Mouse (Mus musculus) neural tube, embryonic 11.5 days (tissue): ENCODE measurements at regions not wholly inside any gene's neighbourhood (a gene's known extent, or its start where the extent isn't known, plus 50 kb on each side); places are given as distances from the start of the nearest gene placed in this dataset.

Experiments
- ATAC-seq: fragments of 200-750 bp; cut with Nextera tagmentation; 2 replicates; pipeline ENCODE4 v1.8.0; 2017; ENCODE audit warnings: moderate number of reproducible peaks, mild to moderate bottlenecking, moderate TSS enrichment, moderate library complexity; ENCODE audit not compliant: insufficient read depth, low FRiP score, low TSS enrichment
- DNase-seq: peaks from one replicate; pipeline ENCODE4 v3.0.0-alpha.2; 2015; ENCODE audit warnings: low spot score
- H3K27ac ChIP-seq: fragments of 300-500 bp; sonication (generic); 2 replicates; pipeline ENCODE4 v1.5.1; 2014; ENCODE audit warnings: low read depth, mild to moderate bottlenecking, low read length
- H3K27me3 ChIP-seq: fragments of 300-500 bp; sonication (generic); 2 replicates; pipeline ENCODE4 v1.6.1; 2014; ENCODE audit warnings: mild to moderate bottlenecking, low read length, mixed read lengths; ENCODE audit not compliant: control insufficient read depth, insufficient read depth
- H3K36me3 ChIP-seq: fragments of 300-500 bp; sonication (generic); 2 replicates; pipeline ENCODE4 v1.6.1; 2014; ENCODE audit warnings: mild to moderate bottlenecking, low read length, moderate library complexity, mixed read lengths; ENCODE audit not compliant: control insufficient read depth, insufficient read depth
- H3K4me1 ChIP-seq: fragments of 300-500 bp; sonication (generic); 2 replicates; pipeline ENCODE4 v1.6.1; 2014; ENCODE audit warnings: low read length, mixed read lengths; ENCODE audit not compliant: control insufficient read depth, insufficient read depth
- H3K4me2 ChIP-seq: fragments of 300-500 bp; sonication (generic); 2 replicates; pipeline ENCODE4 v1.6.1; 2014; ENCODE audit warnings: low read depth, mild to moderate bottlenecking, moderate library complexity
- H3K4me3 ChIP-seq: fragments of 300-500 bp; sonication (generic); 2 replicates; pipeline ENCODE4 v1.5.1; 2014; ENCODE audit warnings: low read depth, low read length
- H3K9ac ChIP-seq: fragments of 300-500 bp; sonication (generic); 2 replicates; pipeline ENCODE4 v1.6.1; 2014; ENCODE audit warnings: mild to moderate bottlenecking, low read length
- H3K9me3 ChIP-seq: fragments of 300-500 bp; sonication (generic); 2 replicates; pipeline ENCODE4 v1.6.1; 2016; ENCODE audit warnings: low read length; ENCODE audit not compliant: control insufficient read depth
- WGBS: fragments of 180-500 bp; shearing (Covaris S2); extraction: QIAGEN DNeasy Blood & Tissue Kit; methylation state at CpG from one replicate; pipeline ENCODE4 v1.1.7; 2014; 5-methylcytosine and 5-hydroxymethylcytosine counted together

DNA sequence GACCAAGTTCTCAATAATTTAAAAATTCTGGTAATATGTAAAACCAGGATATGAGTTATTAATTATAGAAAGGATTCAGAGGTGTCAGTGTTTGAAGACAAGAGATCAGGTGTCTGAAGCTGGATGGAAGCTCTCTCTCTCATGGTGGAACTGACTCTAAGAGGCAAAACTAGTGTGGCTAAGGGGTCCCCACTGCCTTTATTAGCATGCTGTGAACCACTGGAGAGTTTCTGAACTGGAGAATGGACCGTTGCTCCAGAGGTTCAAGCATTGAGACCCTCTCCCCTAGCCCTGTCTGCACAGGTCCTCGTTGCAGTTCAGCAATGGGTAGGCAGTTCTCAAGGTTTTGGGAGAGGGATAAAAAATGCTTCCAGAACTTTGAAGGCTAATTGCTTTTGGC is 191.4 kb upstream of the Gm5148 start:
- Histone ChIP-seq H3K4me1 (peaks cover 3% of the 10 kb centered on the region; the same call in 1 of the 2 replicates), H3K36me3 (no peaks in the 10 kb centered on the region), H3K4me2 (no peak overlapping the region), H3K27me3 (peaks cover 28% of the 10 kb centered on the region), H3K9me3 (no peaks in the 10 kb centered on the region), H3K4me3 (no peak overlapping the region), H3K9ac (no peak overlapping the region), H3K27ac (no peak overlapping the region)
- DNase-seq (no peak), ATAC-seq (no peak)
- 67% methylated on average over 2 of the region's 2 CpGs for WGBS

GRCm38 (mm10) chr3:37914136-37914535 is 189.8 kb upstream of the Gm5148 start:
- 86% methylated on average over 2 of the region's 2 CpGs for WGBS
- no peak for ATAC-seq

GRCm38 (mm10) chr3:37909821-37910220 is 185.5 kb upstream of the Gm5148 start:
- H3K9me3 ChIP-seq: no peaks in the 10 kb centered on the region; the same call in 1 of the 2 replicates
- peaks cover 10% of the 10 kb centered on the region for H3K4me1 ChIP-seq
- no peak overlapping the region for H3K4me2 ChIP-seq
- no peak for ATAC-seq
- no peak overlapping the region for H3K9ac ChIP-seq
- DNase-seq: no peak
- peaks cover 24% of the 10 kb centered on the region for H3K27me3 ChIP-seq
- H3K27ac ChIP-seq: no peak overlapping the region
- no peak overlapping the region for H3K4me3 ChIP-seq
- no peaks in the 10 kb centered on the region for H3K36me3 ChIP-seq
- 92% methylated on average over 4 of the region's 4 CpGs for WGBS

More at GRCm38 (mm10) chr3:37914136-37914535, 189.8 kb upstream of the Gm5148 start:
- Histone ChIP-seq H3K27me3 (peaks cover 28% of the 10 kb centered on the region), H3K4me1 (peaks cover 3% of the 10 kb centered on the region; the same call in 1 of the 2 replicates), H3K9ac (no peak overlapping the region), H3K27ac (no peak overlapping the region), H3K4me3 (no peak overlapping the region), H3K36me3 (no peaks in the 10 kb centered on the region), H3K9me3 (no peaks in the 10 kb centered on the region; the same call in 1 of the 2 replicates), H3K4me2 (no peak overlapping the region)
- no peak for DNase-seq

- Histone ChIP-seq H3K4me3 (no peak overlapping the region), H3K27me3 (peaks cover 21% of the 10 kb centered on the region), H3K4me2 (no peak overlapping the region), H3K9ac (no peak overlapping the region), H3K36me3 (no peaks in the 10 kb centered on the region), H3K27ac (no peak overlapping the region), H3K9me3 (no peaks in the 10 kb centered on the region; the same call in 1 of the 2 replicates), H3K4me1 (peaks cover 10% of the 10 kb centered on the region)
- WGBS: 88% methylated on average over 2 of the region's 2 CpGs
- DNase-seq (no peak), ATAC-seq (no peak)
Measured at GRCm38 (mm10) chr3:37909008-37909407, 184.7 kb upstream of the Gm5148 start.

GRCm38 (mm10) chr3:37908456-37908855 is 184.2 kb upstream of the Gm5148 start:
- no peak for DNase-seq
- 63% methylated on average over 6 of the region's 6 CpGs for whole genome bisulfite sequencing
- H3K27ac ChIP-seq: no peak overlapping the region

GRCm38 (mm10) chr3:37907432-37908088 is 183.3 kb upstream of the Gm5148 start:
- ATAC-seq (peak; percentile 42), DNase-seq (peak; percentile 34)
- Histone ChIP-seq H3K36me3 (no peaks in the 10 kb centered on the region), H3K9ac (no peak overlapping the region), H3K27ac (no peak overlapping the region), H3K4me3 (no peak overlapping the region), H3K9me3 (no peaks in the 10 kb centered on the region; the same call in 1 of the 2 replicates), H3K27me3 (peaks cover 20% of the 10 kb centered on the region), H3K4me2 (no peak overlapping the region), H3K4me1 (peaks cover 10% of the 10 kb centered on the region)
- WGBS: 32% methylated on average over 14 of the region's 14 CpGs

More at GRCm38 (mm10) chr3:37908456-37908855, 184.2 kb upstream of the Gm5148 start:
- Histone ChIP-seq H3K4me2 (no peak overlapping the region), H3K4me1 (peaks cover 10% of the 10 kb centered on the region), H3K27me3 (peaks cover 19% of the 10 kb centered on the region), H3K9me3 (no peaks in the 10 kb centered on the region; the same call in 1 of the 2 replicates), H3K36me3 (no peaks in the 10 kb centered on the region), H3K9ac (no peak overlapping the region), H3K4me3 (no peak overlapping the region)
- no peak for ATAC-seq

DNA sequence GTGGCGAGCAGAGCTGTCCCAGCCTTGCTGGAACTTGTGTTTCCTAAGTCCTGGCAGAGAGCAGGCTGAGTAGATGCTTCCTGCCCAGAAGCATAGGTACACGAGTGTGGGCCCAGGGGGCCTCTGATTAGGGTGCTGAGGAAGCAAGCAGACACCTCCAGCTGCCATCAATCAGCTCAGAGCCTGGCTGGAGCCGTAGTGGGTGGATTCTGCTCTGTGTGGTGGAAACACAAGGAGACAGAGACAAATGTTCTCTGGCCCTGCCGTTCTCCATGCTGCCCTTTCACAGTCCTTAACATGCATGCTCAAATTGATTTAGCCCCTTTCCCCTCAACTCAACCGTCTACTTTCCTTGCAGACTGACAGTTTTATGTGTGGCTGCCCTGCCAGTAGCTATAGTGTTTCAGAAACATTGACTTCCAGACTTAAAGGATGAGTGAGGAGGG is 182.5 kb upstream of the Gm5148 start:
- 13% methylated on average over 5 of the region's 5 CpGs for WGBS
- peak; percentile 88 for ATAC-seq

DNA sequence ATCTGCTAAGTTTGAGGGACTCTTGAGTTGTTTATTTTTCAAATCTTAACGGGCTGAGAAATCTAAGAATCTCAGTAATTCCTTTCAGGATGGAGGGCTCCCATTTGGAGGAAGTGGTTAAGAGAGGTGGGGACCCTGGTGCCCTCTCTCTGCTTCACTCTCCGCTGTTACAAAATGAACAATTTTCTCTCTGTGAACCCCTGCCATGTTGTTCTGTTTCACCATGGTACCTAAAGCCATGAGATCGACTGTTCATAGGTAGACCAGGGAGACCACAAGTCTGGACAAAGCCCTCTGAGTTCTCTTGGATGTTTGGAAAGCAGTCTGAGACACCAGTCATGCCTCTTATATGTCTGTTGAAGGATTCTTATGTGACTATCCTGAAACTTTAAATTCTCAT is 179.9 kb upstream of the Gm5148 start:
- ATAC-seq (no peak), DNase-seq (no peak)
- no peak overlapping the region for H3K4me2 ChIP-seq
- H3K4me1 ChIP-seq: peaks cover 10% of the 10 kb centered on the region
- H3K9me3 ChIP-seq: no peaks in the 10 kb centered on the region
- H3K27ac ChIP-seq: no peak overlapping the region
- H3K27me3 ChIP-seq: peaks cover 15% of the 10 kb centered on the region
- no peak overlapping the region for H3K9ac ChIP-seq
- H3K36me3 ChIP-seq: no peaks in the 10 kb centered on the region
- WGBS: 76% methylated on average over 3 of the region's 3 CpGs
- no peak overlapping the region for H3K4me3 ChIP-seq

More for the DNA sequence above, 182.5 kb upstream of the Gm5148 start:
- Histone ChIP-seq H3K4me3 (no peak overlapping the region), H3K9me3 (no peaks in the 10 kb centered on the region; the same call in 1 of the 2 replicates), H3K9ac (no peak overlapping the region), H3K4me1 (peaks cover 10% of the 10 kb centered on the region), H3K36me3 (no peaks in the 10 kb centered on the region), H3K27me3 (peaks cover 16% of the 10 kb centered on the region), H3K27ac (no peak overlapping the region), H3K4me2 (0 out of 2 replicates have a peak overlapping the region, but pooled peaks have one; percentile 12)
- peak; percentile 67 for DNase-seq

DNA sequence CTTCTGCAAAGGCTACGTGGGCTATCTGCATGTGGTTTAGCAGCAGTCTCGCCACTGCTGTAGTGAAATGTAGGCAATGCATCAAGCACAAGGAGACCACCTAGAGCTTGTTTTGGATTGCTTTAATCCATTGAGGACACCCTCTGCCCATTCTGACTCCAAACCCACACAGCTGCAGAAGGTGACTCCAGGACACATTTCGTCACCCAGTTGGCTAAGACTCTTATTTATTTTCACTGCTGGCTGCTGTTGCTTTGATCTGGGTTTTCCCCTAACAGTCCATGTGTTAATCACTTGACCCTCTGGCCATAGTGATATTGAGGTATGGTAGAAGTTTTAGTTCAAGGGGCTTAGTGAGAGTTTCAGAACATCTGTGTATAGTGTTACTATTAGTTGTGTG is 179.2 kb upstream of the Gm5148 start:
- 63% methylated on average over 3 of the region's 3 CpGs for WGBS
- no peak for DNase-seq

More for the DNA sequence above, 179.2 kb upstream of the Gm5148 start:
- Histone ChIP-seq H3K4me1 (peaks cover 8% of the 10 kb centered on the region), H3K36me3 (no peaks in the 10 kb centered on the region), H3K4me3 (no peak overlapping the region), H3K27ac (no peak overlapping the region), H3K4me2 (no peak overlapping the region), H3K27me3 (peaks cover 17% of the 10 kb centered on the region), H3K9ac (no peak overlapping the region), H3K9me3 (no peaks in the 10 kb centered on the region)
- no peak for ATAC-seq
